Mouse (Mus musculus) forebrain, embryonic 10.5 days (tissue): ENCODE data around the gene Steap1. TPM values are rescaled to one million over a fixed set of nuclear protein-coding genes. Genes with fewer than 3 reads are reported as not detected.

Experiments used
- polyA plus RNA-seq: library from polyadenylated mRNA; unstranded; fragments of >200 nt; fragmentation: Nextera tagmentation; extraction: Ambion mirVana; gene quantifications from 2 replicates; pipeline ENCODE4 v1.2.1, GENCODE M21; 2016

Gene Steap1
- polyA plus RNA-seq, 1 experiment from 2014 or later: 5.5 TPM

Other genes starting within 250 kb of the Steap1 start
- gene Cldn12, start 234.4 kb downstream of the Steap1 start, polyA plus RNA-seq: 37.8 and 40.2 TPM in 2 replicates
- 39.2 and 40.0 TPM in 2 replicates for gene Gtpbp10, start 189.8 kb downstream of the Steap1 start, polyA plus RNA-seq
- 2.3 and 2.5 TPM in 2 replicates for gene Gm8773, start 175.5 kb downstream of the Steap1 start, polyA plus RNA-seq
- 3.7 and 3.8 TPM in 2 replicates for gene Cfap69, start 85.1 kb downstream of the Steap1 start, polyA plus RNA-seq
- gene Steap2, start 54.7 kb downstream of the Steap1 start, polyA plus RNA-seq: 6.5 and 6.8 TPM in 2 replicates